Mouse (Mus musculus): ENCODE data around the gene Triap1. TPM values are rescaled to one million over a fixed set of nuclear protein-coding genes. Genes with fewer than 3 reads are reported as not detected.
"Not testable (repeated sequence)": the region's sequence is repeated elsewhere in the genome, so short reads cannot be mapped to it uniquely, and the experiment has no call there.

The Triap1 gene
- polyA plus RNA-seq (2015; fragmentation: Nextera tagmentation; extraction: Ambion mirVana): 26.6 and 29.6 TPM in 2 replicates

- peaks cover 57% of the 10 kb centered on the region for H3K36me3 ChIP-seq (replicated peaks)
- WGBS (ENCODE audit: insufficient replicate concordance): under 1% methylated on average over 62 of the region's 62 CpGs
These were observed at the start of gene Triap1, which contains the start of gene Gatc for GRCm38 (mm10) chr5:115340577-115341313. Gene Triap1 (plus strand): TSS chr5:115341225. Gene Gatc (minus strand): TSS chr5:115341178.

GRCm38 (mm10) chr5:115294173-115294572, 46.9 kb upstream of the Triap1 start:
- Histone ChIP-seq H3K27me3 (no peaks in the 10 kb centered on the region), H3K4me2 (no peak overlapping the region), H3K4me1 (replicated peaks) (peaks cover 34% of the 10 kb centered on the region), H3K27ac (replicated peaks) (no peak overlapping the region), H3K36me3 (replicated peaks) (peaks cover 87% of the 10 kb centered on the region), H3K9ac (no peak overlapping the region), H3K4me3 (replicated peaks) (no peak overlapping the region), H3K9me3 (replicated peaks) (no peaks in the 10 kb centered on the region)
- 82% methylated on average over 8 of the region's 8 CpGs for WGBS (ENCODE audit: insufficient replicate concordance)
- no peak for ATAC-seq (ENCODE audit: insufficient read depth)

More at GRCm38 (mm10) chr5:115340577-115341313, at the start of gene Triap1, which contains the start of gene Gatc:
- Histone ChIP-seq H3K4me3 (replicated peaks) (peak within 1 kb of the TSS; percentile 88), H3K4me2 (peak within 1 kb of the TSS; percentile 84), H3K27me3 (no peaks in the 10 kb centered on the region), H3K27ac (replicated peaks) (peak within 1 kb of the TSS; percentile 89), H3K9me3 (replicated peaks) (no peaks in the 10 kb centered on the region), H3K4me1 (replicated peaks) (peaks cover 56% of the 10 kb centered on the region), H3K9ac (peak within 1 kb of the TSS; percentile 89)
- ATAC-seq (ENCODE audit: insufficient read depth): peak; percentile 91

DNA sequence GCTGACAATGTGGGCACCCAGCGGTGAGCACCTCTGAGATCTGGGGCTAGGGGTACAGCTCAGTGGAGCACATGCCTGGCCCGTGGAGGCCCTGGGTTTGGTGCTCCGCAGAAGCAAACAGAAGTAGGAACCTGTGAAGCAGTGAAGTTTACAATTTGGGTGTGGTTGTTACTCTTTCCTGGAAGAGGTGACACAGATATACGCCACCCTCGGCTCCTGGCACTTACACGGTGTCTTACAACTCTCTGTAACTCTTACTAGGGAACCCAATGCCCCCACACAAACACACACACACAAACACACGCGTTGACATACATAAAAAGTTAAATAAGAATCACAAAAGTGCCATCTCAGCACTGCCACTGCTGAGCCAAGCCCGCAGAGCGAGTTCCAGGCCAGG, 44.7 kb upstream of the Triap1 start:
- WGBS (ENCODE audit: insufficient replicate concordance): 57% methylated on average over 10 of the region's 10 CpGs
- peak overlapping the region; percentile 79 for H3K27ac ChIP-seq (replicated peaks)
- peaks cover 45% of the 10 kb centered on the region for H3K4me1 ChIP-seq (replicated peaks)
- peak overlapping the region; percentile 41 for H3K4me2 ChIP-seq
- ATAC-seq (ENCODE audit: insufficient read depth): no peak
- H3K9me3 ChIP-seq (replicated peaks): no peaks in the 10 kb centered on the region
- no peaks in the 10 kb centered on the region for H3K27me3 ChIP-seq
- H3K9ac ChIP-seq: no peak overlapping the region
- H3K36me3 ChIP-seq (replicated peaks): peaks cover 71% of the 10 kb centered on the region
- H3K4me3 ChIP-seq (replicated peaks): no peak overlapping the region

GRCm38 (mm10) chr5:115300035-115300744, 40.8 kb upstream of the Triap1 start:
- Histone ChIP-seq H3K9ac (peak overlapping the region; percentile 93), H3K9me3 (replicated peaks) (no peaks in the 10 kb centered on the region), H3K4me3 (replicated peaks) (peak overlapping the region; percentile 95), H3K27ac (replicated peaks) (peak overlapping the region; percentile 94), H3K4me2 (peak overlapping the region; percentile 98), H3K4me1 (replicated peaks) (peaks cover 59% of the 10 kb centered on the region), H3K36me3 (replicated peaks) (peaks cover 41% of the 10 kb centered on the region), H3K27me3 (no peaks in the 10 kb centered on the region)
- under 1% methylated on average over 45 of the region's 46 CpGs for WGBS (ENCODE audit: insufficient replicate concordance)
- ATAC-seq (ENCODE audit: insufficient read depth): peak; percentile 8

DNA sequence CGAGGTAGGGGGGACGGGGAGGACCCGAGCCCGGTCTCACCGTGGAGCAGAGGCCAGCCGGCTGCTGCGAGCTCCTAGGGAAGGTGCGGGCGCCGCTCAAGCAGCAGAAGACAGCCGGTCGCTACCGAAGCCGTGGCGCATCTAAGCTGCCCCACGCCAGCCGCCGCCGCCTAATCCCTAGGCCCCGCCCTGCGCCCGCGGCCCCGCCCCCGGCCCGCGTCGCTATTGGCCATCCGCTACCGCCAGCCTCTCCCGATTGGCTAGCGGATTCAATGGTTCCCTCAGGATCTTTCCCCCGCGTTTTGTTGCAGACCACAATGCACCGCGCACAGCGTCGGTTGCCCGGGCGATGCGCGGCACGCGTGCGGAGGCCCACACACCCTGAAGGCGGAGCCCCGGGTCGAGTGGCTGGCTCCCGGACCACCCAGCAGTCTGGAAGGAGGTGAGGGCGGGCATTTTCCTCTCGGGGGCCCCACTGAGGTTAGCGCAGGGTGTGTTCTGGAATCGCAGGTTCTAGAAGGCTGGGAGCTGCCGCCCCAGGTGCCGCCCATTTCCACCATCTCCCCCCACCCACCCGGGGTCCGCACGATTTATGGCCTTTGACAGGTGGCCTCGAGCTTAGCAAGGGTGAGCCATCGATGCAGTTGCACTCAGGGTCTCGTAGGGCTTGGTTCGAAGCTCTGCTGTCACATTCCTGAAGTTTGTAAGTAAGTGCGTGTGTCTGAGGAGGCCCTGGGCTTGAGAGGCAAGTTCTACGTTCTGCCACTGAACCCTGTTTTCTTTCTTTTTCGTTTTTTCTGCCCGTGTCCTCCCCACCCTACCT, 40.0 kb upstream of the Triap1 start, which contains the start of gene Dynll1:
TSS of gene Dynll1 (minus strand) at position 208 of the 823 bp plus-strand sequence.
- Histone ChIP-seq H3K9ac (peak within 1 kb of the TSS; percentile 93), H3K36me3 (replicated peaks) (peaks cover 33% of the 10 kb centered on the region), H3K4me1 (replicated peaks) (peaks cover 53% of the 10 kb centered on the region), H3K4me3 (replicated peaks) (peak within 1 kb of the TSS; percentile 95), H3K27me3 (no peaks in the 10 kb centered on the region), H3K4me2 (peak within 1 kb of the TSS; percentile 98), H3K27ac (replicated peaks) (peak within 1 kb of the TSS; percentile 94), H3K9me3 (replicated peaks) (no peaks in the 10 kb centered on the region)
- ATAC-seq (ENCODE audit: insufficient read depth): peak; percentile 96
- 1% methylated on average over 65 of the region's 66 CpGs for WGBS (ENCODE audit: insufficient replicate concordance)

DNA sequence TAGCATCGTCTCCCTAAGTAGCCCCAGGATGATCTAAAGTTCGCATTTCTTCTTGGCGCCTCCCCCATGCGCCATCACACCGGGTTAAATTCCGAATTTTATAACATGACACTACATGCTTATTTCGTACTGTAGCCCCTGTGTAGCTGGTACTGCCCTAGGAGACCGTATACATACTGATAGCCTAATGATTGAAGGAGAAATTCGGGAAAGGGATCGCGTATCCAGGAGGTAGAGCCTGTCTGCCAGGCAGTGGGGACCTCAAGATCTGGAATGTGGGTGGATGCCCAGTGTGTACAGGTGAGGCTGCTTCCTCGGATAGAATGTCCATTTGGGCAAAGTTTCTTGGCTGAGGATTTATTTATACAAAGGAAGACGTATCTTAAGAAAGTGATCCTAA, 39.4 kb upstream of the Triap1 start:
- ATAC-seq (ENCODE audit: insufficient read depth): no peak; the same call in 1 of the 2 replicates
- Histone ChIP-seq H3K9me3 (replicated peaks) (no peaks in the 10 kb centered on the region), H3K4me2 (peak overlapping the region; percentile 98), H3K27ac (replicated peaks) (peak overlapping the region; percentile 85), H3K9ac (peak overlapping the region; percentile 70), H3K36me3 (replicated peaks) (peaks cover 27% of the 10 kb centered on the region), H3K4me1 (replicated peaks) (peaks cover 47% of the 10 kb centered on the region), H3K4me3 (replicated peaks) (peak overlapping the region; percentile 95), H3K27me3 (no peaks in the 10 kb centered on the region)
- WGBS (ENCODE audit: insufficient replicate concordance): 32% methylated on average over 13 of the region's 13 CpGs

DNA sequence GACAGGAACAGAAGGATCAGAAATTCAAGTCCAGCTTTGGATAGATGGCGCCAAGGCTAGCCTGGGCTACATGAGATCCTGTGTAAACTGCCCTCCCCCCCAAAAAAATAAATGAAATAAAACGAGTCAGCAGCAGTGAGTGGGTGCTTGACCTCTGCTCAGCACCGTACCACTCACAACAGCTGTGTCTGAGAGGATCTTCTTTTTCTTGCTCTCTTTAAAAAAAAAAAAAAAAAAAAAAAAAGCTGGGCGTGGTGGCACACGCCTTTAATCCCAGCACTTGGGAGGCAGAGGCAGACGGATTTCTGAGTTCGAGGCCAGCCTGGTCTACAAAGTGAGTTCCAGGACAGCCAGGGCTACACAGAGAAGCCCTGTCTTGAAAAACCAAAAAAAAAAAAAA, 38.8 kb upstream of the Triap1 start:
- 56% methylated on average over 6 of the region's 7 CpGs for WGBS (ENCODE audit: insufficient replicate concordance)
- ATAC-seq (ENCODE audit: insufficient read depth); H3K27me3 ChIP-seq; H3K9me3 ChIP-seq (replicated peaks): not testable (repeated sequence)
- 0 out of 2 replicates have a peak overlapping the region, but pooled peaks have one; percentile 85 for H3K27ac ChIP-seq (replicated peaks)
- peaks cover 21% of the 10 kb centered on the region for H3K36me3 ChIP-seq (replicated peaks)
- H3K9ac ChIP-seq: peak overlapping the region; percentile 70; the same call in 1 of the 2 replicates
- H3K4me2 ChIP-seq: peak overlapping the region; percentile 98
- peaks cover 41% of the 10 kb centered on the region for H3K4me1 ChIP-seq (replicated peaks)
- H3K4me3 ChIP-seq (replicated peaks): peak overlapping the region; percentile 95

- peak; percentile 83 for ATAC-seq (ENCODE audit: insufficient read depth)
- WGBS (ENCODE audit: insufficient replicate concordance): 33% methylated on average over 4 of the region's 4 CpGs
- peak overlapping the region; percentile 18; the same call in 1 of the 2 replicates for H3K4me3 ChIP-seq (replicated peaks)
These were observed 28.7 kb upstream of the Triap1 start for GRCm38 (mm10) chr5:115312354-115312753.

DNA sequence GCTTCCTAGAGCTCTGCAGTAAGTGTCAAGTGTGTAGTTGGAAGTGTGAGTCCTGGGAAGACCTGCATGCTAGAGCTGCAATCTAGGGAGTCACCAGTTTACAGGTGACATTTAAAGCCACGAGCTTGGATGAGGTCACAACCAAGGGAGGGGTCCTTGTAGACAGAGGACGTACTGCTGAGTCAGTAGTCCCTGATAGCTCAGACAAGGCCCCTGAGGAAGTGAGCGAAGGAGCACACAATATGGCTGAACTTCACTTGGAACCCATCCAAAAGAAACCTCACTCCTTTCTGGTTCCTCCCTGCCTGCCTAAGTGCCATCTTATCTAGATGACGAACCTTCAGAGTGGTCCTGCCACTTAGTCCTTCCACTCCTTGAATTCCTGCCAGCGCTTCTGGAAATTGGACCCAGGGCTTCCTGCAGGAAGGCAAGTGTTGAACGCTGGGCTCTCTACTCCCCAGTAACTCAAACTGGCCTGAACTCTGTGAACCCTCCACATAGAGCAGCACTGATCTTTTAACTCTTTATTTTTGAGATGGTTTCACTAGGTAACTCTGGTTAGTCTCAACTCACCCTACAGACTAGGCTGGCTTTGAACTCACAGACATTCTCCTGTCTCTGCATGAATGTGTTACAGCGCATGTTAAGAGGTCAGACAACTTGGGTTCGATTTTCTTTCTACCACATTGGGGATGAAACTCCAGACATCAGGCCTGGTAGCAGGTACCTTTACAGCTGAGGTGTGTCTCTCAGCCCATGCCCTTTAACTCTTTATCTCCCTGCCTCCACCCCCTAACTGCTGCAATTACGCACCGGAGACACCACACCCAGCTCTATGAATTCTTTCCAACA, 28.0 kb upstream of the Triap1 start:
- peak overlapping the region; percentile 68 for H3K4me2 ChIP-seq
- H3K9ac ChIP-seq: peak overlapping the region; percentile 31; the same call in 1 of the 2 replicates
- peaks cover 10% of the 10 kb centered on the region; the same call in 1 of the 2 replicates for H3K27me3 ChIP-seq
- H3K36me3 ChIP-seq (replicated peaks): no peaks in the 10 kb centered on the region
- ATAC-seq (ENCODE audit: insufficient read depth): peak; percentile 79
- peak overlapping the region; percentile 86 for H3K27ac ChIP-seq (replicated peaks)
- H3K9me3 ChIP-seq (replicated peaks): no peaks in the 10 kb centered on the region
- H3K4me1 ChIP-seq (replicated peaks): peaks cover 41% of the 10 kb centered on the region
- WGBS (ENCODE audit: insufficient replicate concordance): 38% methylated on average over 10 of the region's 10 CpGs
- peak overlapping the region; percentile 18; the same call in 1 of the 2 replicates for H3K4me3 ChIP-seq (replicated peaks)

More at GRCm38 (mm10) chr5:115312354-115312753, 28.7 kb upstream of the Triap1 start:
- peaks cover 10% of the 10 kb centered on the region; the same call in 1 of the 2 replicates for H3K27me3 ChIP-seq
- H3K36me3 ChIP-seq (replicated peaks): no peaks in the 10 kb centered on the region
- peak overlapping the region; percentile 86 for H3K27ac ChIP-seq (replicated peaks)
- H3K9me3 ChIP-seq (replicated peaks): no peaks in the 10 kb centered on the region
- H3K4me2 ChIP-seq: peak overlapping the region; percentile 68
- H3K9ac ChIP-seq: peak overlapping the region; percentile 28; the same call in 1 of the 2 replicates
- H3K4me1 ChIP-seq (replicated peaks): peaks cover 34% of the 10 kb centered on the region

- peak overlapping the region; percentile 68 for H3K4me2 ChIP-seq
- 29% methylated on average over 5 of the region's 5 CpGs for WGBS (ENCODE audit: insufficient replicate concordance)
- peak overlapping the region; percentile 86 for H3K27ac ChIP-seq (replicated peaks)
- 0 out of 2 replicates have a peak, but pooled peaks have one; percentile 4 for ATAC-seq (ENCODE audit: insufficient read depth)
- peak overlapping the region; percentile 31; the same call in 1 of the 2 replicates for H3K9ac ChIP-seq
- peaks cover 6% of the 10 kb centered on the region; the same call in 1 of the 2 replicates for H3K27me3 ChIP-seq
- peaks cover 43% of the 10 kb centered on the region for H3K4me1 ChIP-seq (replicated peaks)
- no peaks in the 10 kb centered on the region for H3K36me3 ChIP-seq (replicated peaks)
- peak overlapping the region; percentile 11; the same call in 1 of the 2 replicates for H3K4me3 ChIP-seq (replicated peaks)
- H3K9me3 ChIP-seq (replicated peaks): no peaks in the 10 kb centered on the region
These were observed 27.4 kb upstream of the Triap1 start for GRCm38 (mm10) chr5:115313668-115313943.

Data from liver, embryonic 15.5 days (tissue).